Mouse (Mus musculus) ovary, adult 18-20 months (tissue): ENCODE measurements around the gene Ttc4.
A peak's percentile ranks its signal among the peaks of the same experiment; 100 is the strongest.

Experiments
- DNase-seq: peaks from one replicate; pipeline ENCODE4 v3.0.0; 2022; ENCODE audit warnings: low spot score, mixed read lengths

The Ttc4 gene

GRCm38 (mm10) chr4:106678442-106679118 lies at the start of gene Ttc4:
Ttc4 (minus strand) TSS chr4:106678944.
- DNase-seq: peak; percentile 80

GRCm38 (mm10) chr4:106720631-106721030 lies 41.9 kb upstream of the Ttc4 start:
- DNase-seq: no peak

- no peak for DNase-seq
These were observed 34.9 kb upstream of the Ttc4 start for GRCm38 (mm10) chr4:106713622-106714021.

- DNase-seq: peak; percentile 42
These were observed 29.7 kb upstream of the Ttc4 start for GRCm38 (mm10) chr4:106708408-106708807.

- DNase-seq: no peak
These were observed 29.2 kb upstream of the Ttc4 start for GRCm38 (mm10) chr4:106707957-106708356.

- DNase-seq: no peak
These were observed 26.4 kb upstream of the Ttc4 start for GRCm38 (mm10) chr4:106705096-106705665.

- no peak for DNase-seq
These were observed 25.7 kb upstream of the Ttc4 start for GRCm38 (mm10) chr4:106704416-106704815.

- DNase-seq: no peak
These were observed 25.2 kb upstream of the Ttc4 start for GRCm38 (mm10) chr4:106703956-106704355.

- no peak for DNase-seq
These were observed 22.1 kb upstream of the Ttc4 start for GRCm38 (mm10) chr4:106700798-106701197.

- no peak for DNase-seq
These were observed 21.2 kb upstream of the Ttc4 start for GRCm38 (mm10) chr4:106699989-106700388.

- DNase-seq: no peak
These were observed 15.2 kb upstream of the Ttc4 start for GRCm38 (mm10) chr4:106693841-106694430.

- no peak for DNase-seq
These were observed 10.0 kb upstream of the Ttc4 start for GRCm38 (mm10) chr4:106688636-106689296.

- no peak for DNase-seq
These were observed 2.2 kb upstream of the Ttc4 start for GRCm38 (mm10) chr4:106680955-106681354.

GRCm38 (mm10) chr4:106679152-106679551 lies 408 bp upstream of the Ttc4 start:
- DNase-seq: no peak

GRCm38 (mm10) chr4:106676749-106677148 lies 2.0 kb downstream of the Ttc4 start:
- no peak for DNase-seq

- no peak for DNase-seq
These were observed 12.2 kb downstream of the Ttc4 start for GRCm38 (mm10) chr4:106666546-106666945.

GRCm38 (mm10) chr4:106665673-106666072 lies 13.1 kb downstream of the Ttc4 start:
- no peak for DNase-seq

GRCm38 (mm10) chr4:106665269-106665668 lies 13.5 kb downstream of the Ttc4 start:
- DNase-seq: no peak

GRCm38 (mm10) chr4:106664697-106665096 lies 14.0 kb downstream of the Ttc4 start:
- DNase-seq: no peak

- no peak for DNase-seq
These were observed 14.7 kb downstream of the Ttc4 start for GRCm38 (mm10) chr4:106663956-106664470.

- no peak for DNase-seq
These were observed 23.1 kb downstream of the Ttc4 start for GRCm38 (mm10) chr4:106655681-106656080.

- no peak for DNase-seq
These were observed 25.7 kb downstream of the Ttc4 start for GRCm38 (mm10) chr4:106653051-106653450.

- DNase-seq: no peak
These were observed 26.2 kb downstream of the Ttc4 start for GRCm38 (mm10) chr4:106652546-106652945.
